Mouse (Mus musculus) forebrain, embryonic 16.5 days (tissue): ENCODE measurements around the gene Slc44a4. TPM values are rescaled to one million over a fixed set of nuclear protein-coding genes. Genes with fewer than 3 reads are reported as not detected.

Experiments used
- ATAC-seq: fragments of 200-750 bp; cut with Nextera tagmentation; 2 replicates; pipeline ENCODE4 v1.8.0; 2017; ENCODE audit warnings: mild to moderate bottlenecking, moderate library complexity
- H3K27ac ChIP-seq: fragments of 300-500 bp; sonication (generic); 2 replicates; pipeline ENCODE4 v1.5.1; 2014; ENCODE audit warnings: low read length, control low read depth
- H3K27me3 ChIP-seq: fragments of 300-500 bp; sonication (generic); replicated peaks from 2 replicates; pipeline ENCODE4 v1.6.1; 2014; ENCODE audit warnings: low read length; ENCODE audit not compliant: control insufficient read depth, insufficient read depth
- H3K36me3 ChIP-seq: fragments of 300-500 bp; sonication (generic); 2 replicates; pipeline ENCODE4 v1.6.1; 2014; ENCODE audit not compliant: control insufficient read depth, insufficient read depth
- H3K4me1 ChIP-seq: fragments of 300-500 bp; sonication (generic); replicated peaks from 2 replicates; pipeline ENCODE4 v1.6.1; 2014; ENCODE audit warnings: low read length; ENCODE audit not compliant: control insufficient read depth, insufficient read depth
- H3K4me2 ChIP-seq: fragments of 300-500 bp; sonication (generic); 2 replicates; pipeline ENCODE4 v1.6.1; 2014; ENCODE audit warnings: mild to moderate bottlenecking, low read length, control low read depth
- H3K4me3 ChIP-seq: fragments of 300-500 bp; sonication (generic); replicated peaks from 2 replicates; pipeline ENCODE4 v1.5.1; 2014; ENCODE audit warnings: mild to moderate bottlenecking, low read length, control low read depth
- H3K9ac ChIP-seq: fragments of 300-500 bp; sonication (generic); replicated peaks from 2 replicates; pipeline ENCODE4 v1.6.1; 2014; ENCODE audit warnings: low read depth, low read length, control low read depth
- H3K9me3 ChIP-seq: fragments of 300-500 bp; sonication (generic); 2 replicates; pipeline ENCODE4 v1.6.1; 2016; ENCODE audit warnings: low read length; ENCODE audit not compliant: control insufficient read depth
- WGBS: fragments of 180-500 bp; shearing (Covaris S2); extraction: QIAGEN DNeasy Blood & Tissue Kit; methylation state at CpG from one replicate; pipeline ENCODE4 v1.1.7; 2014; 5-methylcytosine and 5-hydroxymethylcytosine counted together
- polyA plus RNA-seq: library from polyadenylated mRNA; unstranded; fragments of >200 nt; fragmentation: Nextera tagmentation; extraction: Ambion mirVana; gene quantifications from 2 replicates; pipeline ENCODE4 v1.2.1, GENCODE M21; 2015

Slc44a4 gene
- polyA plus RNA-seq, 1 experiment from 2014 or later = 0.09 TPM

GRCm38 (mm10) chr17:34887942-34888341 is 26.3 kb upstream of the Slc44a4 start:
- Histone ChIP-seq H3K36me3 (no peaks in the 10 kb centered on the region), H3K27ac (no peak overlapping the region), H3K4me2 (no peak overlapping the region), H3K9me3 (no peaks in the 10 kb centered on the region), H3K27me3 (0 out of 2 replicates have a peak, but pooled peaks cover 3% of the 10 kb centered on the region), H3K4me1 (no peaks in the 10 kb centered on the region), H3K4me3 (no peak overlapping the region), H3K9ac (no peak overlapping the region)
- 85% methylated on average over 5 of the region's 5 CpGs for WGBS
- ATAC-seq = no peak

GRCm38 (mm10) chr17:34890074-34890743 is 24.1 kb upstream of the Slc44a4 start:
- H3K4me3 ChIP-seq = no peak overlapping the region
- no peaks in the 10 kb centered on the region for H3K9me3 ChIP-seq
- H3K36me3 ChIP-seq = no peaks in the 10 kb centered on the region
- no peak overlapping the region for H3K9ac ChIP-seq
- ATAC-seq = no peak
- H3K4me1 ChIP-seq = peaks cover 7% of the 10 kb centered on the region
- no peak overlapping the region for H3K27ac ChIP-seq
- 89% methylated on average over 12 of the region's 12 CpGs for whole genome bisulfite sequencing
- no peaks in the 10 kb centered on the region for H3K27me3 ChIP-seq
- no peak overlapping the region for H3K4me2 ChIP-seq

- no peak overlapping the region for H3K9ac ChIP-seq
- no peak for ATAC-seq
- H3K9me3 ChIP-seq = no peaks in the 10 kb centered on the region
- 93% methylated on average over 2 of the region's 2 CpGs for WGBS
- peaks cover 18% of the 10 kb centered on the region for H3K4me1 ChIP-seq
- no peak overlapping the region for H3K4me3 ChIP-seq
- H3K36me3 ChIP-seq = peaks cover 3% of the 10 kb centered on the region
- no peak overlapping the region for H3K27ac ChIP-seq
- H3K27me3 ChIP-seq = no peaks in the 10 kb centered on the region
- H3K4me2 ChIP-seq = no peak overlapping the region
Observed at GRCm38 (mm10) chr17:34891377-34891776, 22.9 kb upstream of the Slc44a4 start.

DNA sequence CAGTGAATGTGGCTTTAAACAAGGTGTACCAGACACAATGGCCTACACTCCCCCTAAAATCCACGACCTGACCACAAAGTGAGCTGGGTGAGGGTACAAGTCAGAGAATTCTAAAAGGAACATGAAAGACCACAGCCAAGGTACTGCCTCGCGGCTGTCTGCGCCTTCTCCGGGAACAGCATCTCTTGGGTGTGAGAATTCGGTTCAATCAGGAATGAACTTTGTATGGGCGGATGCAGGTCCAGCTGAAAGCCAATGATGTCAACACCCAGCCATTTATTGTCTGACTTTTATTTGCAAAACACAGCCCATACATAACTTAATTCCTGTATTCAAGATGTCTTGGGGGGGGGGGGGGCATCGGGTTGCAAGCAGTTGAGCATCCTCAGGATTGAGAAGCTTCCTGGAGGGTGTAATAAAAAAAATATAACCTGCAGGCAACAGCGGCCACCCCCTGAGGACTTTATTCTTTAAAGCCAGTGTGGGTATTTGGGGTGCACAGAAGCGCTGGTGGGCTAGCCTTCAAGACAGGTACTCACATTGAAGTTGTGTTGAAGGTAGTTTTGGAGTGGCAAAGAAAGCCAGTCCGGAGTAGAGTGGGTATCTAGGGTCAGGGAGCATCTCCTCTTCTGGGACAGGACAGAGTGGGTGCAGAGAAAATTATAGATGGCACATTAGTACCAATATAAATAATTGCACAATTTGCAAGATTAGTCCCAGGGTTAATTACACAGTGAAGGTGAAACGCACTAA is 21.0 kb upstream of the Slc44a4 start:
- peaks cover 5% of the 10 kb centered on the region for H3K36me3 ChIP-seq
- peak overlapping the region; percentile 75 for H3K27ac ChIP-seq
- 70% methylated on average over 12 of the region's 12 CpGs for WGBS
- no peaks in the 10 kb centered on the region for H3K9me3 ChIP-seq
- ATAC-seq = no peak
- peak overlapping the region; percentile 56 for H3K4me2 ChIP-seq
- peaks cover 34% of the 10 kb centered on the region for H3K4me1 ChIP-seq
- H3K4me3 ChIP-seq = peak overlapping the region; percentile 55
- peak overlapping the region; percentile 93 for H3K9ac ChIP-seq
- H3K27me3 ChIP-seq = no peaks in the 10 kb centered on the region

- WGBS = under 1% methylated on average over 31 of the region's 51 CpGs
- H3K4me3 ChIP-seq = peak overlapping the region; percentile 55
- H3K27me3 ChIP-seq = no peaks in the 10 kb centered on the region
- H3K4me2 ChIP-seq = peak overlapping the region; percentile 69
- peaks cover 5% of the 10 kb centered on the region for H3K36me3 ChIP-seq
- H3K27ac ChIP-seq = peak overlapping the region; percentile 92
- no peaks in the 10 kb centered on the region for H3K9me3 ChIP-seq
- H3K4me1 ChIP-seq = peaks cover 34% of the 10 kb centered on the region
- peak overlapping the region; percentile 93 for H3K9ac ChIP-seq
- ATAC-seq = peak; percentile 84
Observed at GRCm38 (mm10) chr17:34894074-34894597, 20.1 kb upstream of the Slc44a4 start.

DNA sequence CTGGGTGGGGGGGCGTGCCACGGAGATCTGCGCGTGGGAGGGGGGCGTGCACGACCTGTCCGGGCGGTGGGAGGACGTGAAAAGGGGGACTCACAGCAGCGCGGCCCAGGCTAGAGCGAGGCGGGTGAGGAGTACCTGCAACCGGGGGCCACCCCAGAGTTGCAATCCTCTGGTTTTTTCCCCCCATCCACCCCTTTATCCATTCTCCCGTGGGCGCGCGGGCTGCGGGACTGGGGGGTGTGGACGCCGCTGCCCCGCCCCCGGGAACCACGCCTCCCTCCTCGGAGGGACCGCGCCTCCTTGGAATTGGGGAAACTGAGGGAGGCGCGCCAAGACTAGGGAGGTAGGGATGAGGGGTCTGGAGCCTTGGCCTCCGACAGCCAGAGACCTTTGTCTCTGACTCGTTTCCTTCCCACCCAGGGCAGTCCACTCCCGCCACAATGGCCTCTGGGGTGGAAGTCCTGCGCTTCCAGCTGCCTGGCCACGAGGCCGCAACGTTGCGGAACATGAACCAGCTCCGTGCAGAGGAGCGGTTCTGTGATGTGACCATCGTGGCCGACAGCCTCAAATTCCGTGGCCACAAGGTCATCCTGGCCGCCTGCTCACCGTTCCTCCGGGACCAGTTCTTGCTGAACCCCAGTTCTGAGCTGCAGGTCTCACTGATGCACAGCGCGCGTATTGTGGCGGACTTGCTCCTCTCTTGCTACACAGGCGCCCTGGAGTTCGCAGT is 19.3 kb upstream of the Slc44a4 start:
- Histone ChIP-seq H3K27ac (peak overlapping the region; percentile 92), H3K4me1 (peaks cover 37% of the 10 kb centered on the region), H3K9me3 (no peaks in the 10 kb centered on the region), H3K36me3 (peaks cover 5% of the 10 kb centered on the region), H3K9ac (peak overlapping the region; percentile 93), H3K4me3 (peak overlapping the region; percentile 55), H3K4me2 (peak overlapping the region; percentile 69), H3K27me3 (no peaks in the 10 kb centered on the region)
- ATAC-seq = peak; percentile 29
- 5% methylated on average over 47 of the region's 51 CpGs for WGBS

DNA sequence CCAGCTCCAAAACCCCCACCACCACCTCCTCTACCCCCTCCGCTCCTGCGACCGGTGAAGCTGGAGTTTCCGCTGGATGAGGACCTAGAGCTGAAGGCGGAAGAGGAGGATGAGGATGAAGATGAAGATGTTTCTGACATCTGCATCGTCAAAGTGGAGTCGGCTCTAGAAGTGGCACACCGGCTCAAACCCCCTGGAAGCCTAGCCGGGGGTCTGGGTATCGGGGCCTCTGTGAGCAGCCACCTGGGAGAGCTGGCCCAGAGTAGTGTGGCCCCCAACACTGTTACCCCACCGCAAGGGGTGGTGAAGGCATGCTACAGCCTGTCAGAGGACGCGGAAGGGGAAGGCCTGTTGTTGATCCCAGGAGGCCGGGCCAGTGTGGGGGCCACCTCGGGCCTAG is 18.5 kb upstream of the Slc44a4 start:
- H3K27ac ChIP-seq = peak overlapping the region; percentile 92
- H3K4me1 ChIP-seq = peaks cover 44% of the 10 kb centered on the region
- WGBS = 86% methylated on average over 15 of the region's 15 CpGs
- peak overlapping the region; percentile 69 for H3K4me2 ChIP-seq
- peak overlapping the region; percentile 55 for H3K4me3 ChIP-seq
- H3K27me3 ChIP-seq = no peaks in the 10 kb centered on the region
- H3K9me3 ChIP-seq = no peaks in the 10 kb centered on the region
- H3K36me3 ChIP-seq = peaks cover 5% of the 10 kb centered on the region
- no peak for ATAC-seq
- H3K9ac ChIP-seq = peak overlapping the region; percentile 93

DNA sequence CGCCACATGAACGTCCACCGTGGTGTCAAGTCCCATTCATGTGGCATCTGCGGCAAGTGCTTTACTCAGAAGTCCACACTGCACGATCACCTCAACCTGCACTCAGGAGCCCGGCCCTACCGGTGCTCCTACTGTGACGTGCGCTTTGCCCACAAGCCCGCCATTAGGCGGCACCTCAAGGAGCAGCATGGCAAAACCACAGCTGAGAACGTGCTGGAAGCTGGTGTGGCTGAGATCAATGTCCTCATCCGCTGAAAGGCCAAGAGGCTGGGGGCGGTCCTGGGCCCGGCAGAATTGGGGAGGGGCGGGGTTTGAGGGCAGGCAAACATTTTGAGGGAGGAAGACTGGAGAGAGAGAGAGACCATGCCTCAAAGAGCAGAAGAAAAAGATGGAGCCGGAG is 17.9 kb upstream of the Slc44a4 start:
- H3K4me3 ChIP-seq = no peak overlapping the region
- 81% methylated on average over 17 of the region's 17 CpGs for whole genome bisulfite sequencing
- no peaks in the 10 kb centered on the region for H3K27me3 ChIP-seq
- ATAC-seq = no peak
- H3K9me3 ChIP-seq = no peaks in the 10 kb centered on the region
- no peak overlapping the region for H3K9ac ChIP-seq
- H3K4me1 ChIP-seq = peaks cover 46% of the 10 kb centered on the region
- no peak overlapping the region for H3K27ac ChIP-seq
- H3K4me2 ChIP-seq = peak overlapping the region; percentile 14
- peaks cover 8% of the 10 kb centered on the region for H3K36me3 ChIP-seq
